Mouse (Mus musculus): ENCODE measurements around the gene Gm35549.

DNA sequence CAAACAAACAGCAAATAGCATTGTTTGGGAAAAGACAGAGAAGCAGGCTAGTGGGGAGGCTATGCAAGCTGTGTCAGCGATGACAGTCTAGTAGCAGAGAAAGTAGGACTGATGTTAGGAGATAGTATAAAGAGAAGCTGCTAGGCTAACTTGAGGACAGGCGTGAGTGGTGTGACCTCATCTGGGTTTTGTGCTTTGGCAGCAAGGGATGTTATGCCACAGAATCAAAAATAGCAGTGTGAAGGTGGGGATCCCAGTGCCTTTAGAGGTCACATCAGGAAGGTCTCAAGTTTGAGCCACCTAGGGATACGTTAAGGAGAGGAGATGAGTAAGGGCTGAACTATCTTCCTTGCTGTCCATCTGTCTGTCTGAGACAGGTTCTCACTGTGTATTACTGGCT, 33.6 kb downstream of the Gm35549 start:
- TF ChIP-seq EP300 (IDR thresholded peaks at IDR 0.05; ENCODE audit: low read depth) (no peak), CTCF (IDR thresholded peaks at IDR 0.05; ENCODE audit: low read depth) (no peak)
